Comparison of ENCODE assay signal across 12 mouse cellular contexts in the genomic region with DNA sequence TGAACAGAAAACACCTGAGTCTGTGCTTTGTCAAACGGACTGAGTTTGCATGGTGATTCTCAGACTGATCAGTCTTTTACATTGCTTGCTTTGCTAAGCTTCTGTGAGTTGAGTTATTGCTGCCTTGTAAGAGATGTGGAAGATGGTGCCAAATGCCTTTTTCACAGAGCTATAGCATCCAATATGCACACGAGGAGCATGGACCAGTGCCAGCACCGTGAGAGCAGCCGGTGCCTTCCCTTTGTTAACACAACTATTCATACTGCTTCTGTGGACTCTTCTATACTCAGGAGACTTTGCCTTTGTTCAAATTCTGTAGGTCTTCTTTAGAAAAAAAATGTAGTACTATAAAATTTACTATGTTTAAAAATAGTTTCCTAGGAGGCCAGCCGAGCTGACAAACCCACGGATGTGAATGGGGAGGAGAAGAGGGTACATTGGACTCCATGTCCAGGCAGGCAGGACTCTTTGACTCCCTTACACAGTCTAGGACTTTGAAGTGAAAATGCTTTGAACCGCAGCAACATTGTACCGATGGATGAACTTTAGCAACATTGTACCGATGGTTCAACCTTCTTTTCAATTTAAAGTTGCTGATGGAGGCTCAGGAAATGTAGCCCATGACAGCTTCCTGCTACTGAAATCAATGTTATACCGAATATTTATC.
DNase-seq lines count a peak whose midpoint lies in the region; ATAC-seq lines count a peak whose summit lies in the region.
"Had no signal": no experiment of that assay in that cellular context is flagged by ENCODE, and none has a peak within 500 bp of the region (broad histone marks: within the 10 kb centered on the region; RNA-seq: fewer than 3 reads in every experiment).

No protein-coding gene starts in this region.

- DNase-seq in forebrain, embryonic 10.5 days (ENCODE audit: extremely low spot score, low spot score) = no peak
- DNase-seq in neural tube, embryonic 11.5 days (ENCODE audit: low spot score) = no peak
- DNase-seq in neural tube, embryonic 10.5 days (ENCODE audit: extremely low spot score, low spot score) = no peak
- no peak for DNase-seq in layer of hippocampus, postnatal 10 days (ENCODE audit: low spot score in 2 of 2)
- DNase-seq in heart, adult 8-10 months (ENCODE audit: low spot score) = no peak
- DNase-seq: kidney, adult 8-10 months; liver, embryonic 13.5 days had no signal

- no peak overlapping the region for H3K4me3 ChIP-seq in forebrain, embryonic 13.5 days
- no peak overlapping the region for H3K4me3 ChIP-seq in forebrain, embryonic 10.5 days
- no peak overlapping the region for H3K4me3 ChIP-seq in neural tube, embryonic 11.5 days (ENCODE audit: low read depth, low read length)
- no peak overlapping the region for H3K4me3 ChIP-seq in hindbrain, embryonic 16.5 days (ENCODE audit: low read length)
- no peak overlapping the region for H3K4me3 ChIP-seq in neural tube, embryonic 14.5 days (ENCODE audit: low read depth, low read length)
- H3K4me3 ChIP-seq: heart, embryonic 13.5 days; liver, embryonic 13.5 days; megakaryocyte, embryonic 14.5 days had no signal

- peak; percentile 90 for ATAC-seq in forebrain, embryonic 13.5 days
- peak; percentile 50; the same call in 1 of the 2 replicates for ATAC-seq in neural tube, embryonic 11.5 days (ENCODE audit: insufficient read depth, low FRiP score, low TSS enrichment)
- peak; percentile 67; the same call in 1 of the 2 replicates for ATAC-seq in hindbrain, embryonic 16.5 days
- ATAC-seq in neural tube, embryonic 14.5 days (ENCODE audit: low read depth) = peak; percentile 86

- H3K9ac ChIP-seq in forebrain, embryonic 13.5 days = no peak overlapping the region
- no peak overlapping the region for H3K9ac ChIP-seq in neural tube, embryonic 11.5 days (ENCODE audit: low read length)
- H3K9ac ChIP-seq in hindbrain, embryonic 16.5 days (ENCODE audit: low read depth, low read length) = no peak overlapping the region
- no peak overlapping the region for H3K9ac ChIP-seq in neural tube, embryonic 14.5 days (replicated peaks; ENCODE audit: low read depth, low read length)
- H3K9ac ChIP-seq: heart, embryonic 13.5 days; liver, embryonic 13.5 days had no signal

- H3K27me3 ChIP-seq in forebrain, embryonic 13.5 days = no peaks in the 10 kb centered on the region
- no peaks in the 10 kb centered on the region for H3K27me3 ChIP-seq in forebrain, embryonic 10.5 days (ENCODE audit: poor library complexity, severe bottlenecking)
- no peaks in the 10 kb centered on the region for H3K27me3 ChIP-seq in neural tube, embryonic 11.5 days (ENCODE audit: control insufficient read depth, insufficient read depth, low read length)
- no peaks in the 10 kb centered on the region for H3K27me3 ChIP-seq in hindbrain, embryonic 16.5 days (replicated peaks; ENCODE audit: control insufficient read depth, insufficient read depth, low read length)
- no peaks in the 10 kb centered on the region for H3K27me3 ChIP-seq in neural tube, embryonic 14.5 days (ENCODE audit: control insufficient read depth, insufficient read depth, low read length)
- H3K27me3 ChIP-seq: heart, embryonic 13.5 days; liver, embryonic 13.5 days; megakaryocyte, embryonic 14.5 days had no signal

- peak overlapping the region; percentile 27 for H3K4me2 ChIP-seq in forebrain, embryonic 13.5 days
- H3K4me2 ChIP-seq in neural tube, embryonic 11.5 days (ENCODE audit: low read depth) = no peak overlapping the region
- peak overlapping the region; percentile 17 for H3K4me2 ChIP-seq in hindbrain, embryonic 16.5 days (ENCODE audit: low read length)
- peak overlapping the region; percentile 18; the same call in 1 of the 2 replicates for H3K4me2 ChIP-seq in neural tube, embryonic 14.5 days (ENCODE audit: low read depth, low read length)
- H3K4me2 ChIP-seq: heart, embryonic 13.5 days; liver, embryonic 13.5 days had no signal

- peak overlapping the region; percentile 26 for H3K27ac ChIP-seq in forebrain, embryonic 13.5 days
- H3K27ac ChIP-seq in forebrain, embryonic 10.5 days = no peak overlapping the region
- 0 out of 2 replicates have a peak overlapping the region, but pooled peaks have one; percentile 17 for H3K27ac ChIP-seq in neural tube, embryonic 11.5 days (ENCODE audit: low read depth, low read length)
- H3K27ac ChIP-seq in hindbrain, embryonic 16.5 days (ENCODE audit: low read depth, low read length) = peak overlapping the region; percentile 37
- H3K27ac ChIP-seq in neural tube, embryonic 14.5 days (ENCODE audit: low read depth, low read length) = peak overlapping the region; percentile 74
- H3K27ac ChIP-seq: heart, embryonic 13.5 days; liver, embryonic 13.5 days had no signal

- WGBS in forebrain, embryonic 13.5 days = 34% methylated on average over 10 of the region's 10 CpGs
- WGBS in forebrain, embryonic 10.5 days = 81% methylated on average over 10 of the region's 10 CpGs
- 58% methylated on average over 10 of the region's 10 CpGs for WGBS in neural tube, embryonic 11.5 days
- 28% methylated on average over 10 of the region's 10 CpGs for WGBS in hindbrain, embryonic 16.5 days
- WGBS in neural tube, embryonic 14.5 days = 26% methylated on average over 10 of the region's 10 CpGs

- H3K36me3 ChIP-seq in forebrain, embryonic 13.5 days (ENCODE audit: poor library complexity, severe bottlenecking) = no peaks in the 10 kb centered on the region
- no peaks in the 10 kb centered on the region for H3K36me3 ChIP-seq in forebrain, embryonic 10.5 days (replicated peaks)
- H3K36me3 ChIP-seq in neural tube, embryonic 11.5 days (ENCODE audit: control insufficient read depth, insufficient read depth, low read length) = no peaks in the 10 kb centered on the region
- H3K36me3 ChIP-seq in hindbrain, embryonic 16.5 days (ENCODE audit: control insufficient read depth, insufficient read depth, low read length) = no peaks in the 10 kb centered on the region
- no peaks in the 10 kb centered on the region for H3K36me3 ChIP-seq in neural tube, embryonic 14.5 days (ENCODE audit: control insufficient read depth, insufficient read depth, low read length)
- H3K36me3 ChIP-seq: heart, embryonic 13.5 days; liver, embryonic 13.5 days had no signal

- peaks cover 21% of the 10 kb centered on the region for H3K4me1 ChIP-seq in forebrain, embryonic 13.5 days
- H3K4me1 ChIP-seq in forebrain, embryonic 10.5 days = peaks cover 19% of the 10 kb centered on the region
- H3K4me1 ChIP-seq in neural tube, embryonic 11.5 days (ENCODE audit: control insufficient read depth, insufficient read depth, low read length) = no peaks in the 10 kb centered on the region; the same call in 1 of the 2 replicates
- H3K4me1 ChIP-seq in hindbrain, embryonic 16.5 days (ENCODE audit: control insufficient read depth, insufficient read depth, low read depth, low read length) = peaks cover 16% of the 10 kb centered on the region
- peaks cover 13% of the 10 kb centered on the region for H3K4me1 ChIP-seq in neural tube, embryonic 14.5 days (ENCODE audit: control insufficient read depth, insufficient read depth, low read length)
- H3K4me1 ChIP-seq: liver, embryonic 13.5 days; megakaryocyte, embryonic 14.5 days had no signal

- no peaks in the 10 kb centered on the region for H3K9me3 ChIP-seq in forebrain, embryonic 13.5 days (replicated peaks)
- H3K9me3 ChIP-seq in forebrain, embryonic 10.5 days = no peaks in the 10 kb centered on the region
- no peaks in the 10 kb centered on the region for H3K9me3 ChIP-seq in neural tube, embryonic 11.5 days (ENCODE audit: control insufficient read depth, low read length)
- H3K9me3 ChIP-seq in hindbrain, embryonic 16.5 days (ENCODE audit: control insufficient read depth, low read length) = no peaks in the 10 kb centered on the region
- H3K9me3 ChIP-seq in neural tube, embryonic 14.5 days (ENCODE audit: control insufficient read depth, low read length) = no peaks in the 10 kb centered on the region
- H3K9me3 ChIP-seq: heart, embryonic 13.5 days; liver, embryonic 13.5 days; megakaryocyte, embryonic 14.5 days had no signal
